Mouse (Mus musculus) CH12.LX (cell line): ENCODE results near the gene Tcirg1.

Source experiments
- CTCF ChIP-seq, 2 experiments: IDR thresholded peaks in 1 of 2; conservative IDR thresholded peaks in 1 of 2; 2 replicates each; pipeline ENCODE4 v1.5.1; 2011 to 2012; ENCODE audit warnings: low read depth in 2 of 2, low read length in 2 of 2, improper control_type of control experiment in 1 of 2, inconsistent platforms in 1 of 2, mild to moderate bottlenecking in 1 of 2, moderate library complexity in 1 of 2
- E2F4 ChIP-seq: IDR thresholded peaks from 2 replicates; pipeline ENCODE4 v1.6.1; 2011; ENCODE audit warnings: low read depth, low read length, improper control_type of control experiment; ENCODE audit not compliant: insufficient replicate concordance
- JUND ChIP-seq: conservative IDR thresholded peaks from 2 replicates; pipeline ENCODE4 v1.6.1; 2011; ENCODE audit warnings: low read depth, low read length, improper control_type of control experiment
- MAZ ChIP-seq: IDR thresholded peaks from 2 replicates; pipeline ENCODE4 v1.6.1; 2012; ENCODE audit warnings: low read depth, mild to moderate bottlenecking, inconsistent platforms, low read length, improper control_type of control experiment, moderate library complexity
- NELFE ChIP-seq: IDR thresholded peaks from 2 replicates; pipeline ENCODE4 v1.6.1; 2011; ENCODE audit warnings: low read depth, low read length, improper control_type of control experiment
- POLR2A ChIP-seq: IDR thresholded peaks from 2 replicates; pipeline ENCODE4 v1.6.1; 2011; ENCODE audit warnings: low read depth, mild to moderate bottlenecking, improper control_type of control experiment, low read length
- RAD21 ChIP-seq: IDR thresholded peaks from 2 replicates; pipeline ENCODE4 v1.6.1; 2011; ENCODE audit warnings: low read depth, mild to moderate bottlenecking, low read length, improper control_type of control experiment, moderate library complexity
- SIN3A ChIP-seq: IDR thresholded peaks from 2 replicates; pipeline ENCODE4 v1.6.1; 2012; ENCODE audit warnings: low read length, improper control_type of control experiment, inconsistent platforms
- TCF12 ChIP-seq: IDR thresholded peaks from 2 replicates; pipeline ENCODE4 v1.6.1; 2014; ENCODE audit warnings: low read depth, mild to moderate bottlenecking, inconsistent platforms, low read length, improper control_type of control experiment
- UBTF ChIP-seq: IDR thresholded peaks from 2 replicates; pipeline ENCODE4 v1.6.1; 2012; ENCODE audit warnings: low read depth, mild to moderate bottlenecking, inconsistent platforms, low read length, improper control_type of control experiment, moderate library complexity

- TF ChIP-seq TCF12 (no peak), CTCF (conservative IDR thresholded peaks at IDR 0.05 in 1 of 2, IDR thresholded peaks at IDR 0.05 in 1 of 2; ENCODE audit: low read depth in 2 of 2, low read length in 2 of 2) (no peak), JUND (no peak), UBTF (no peak), MAZ (no peak), E2F4 (no peak), NELFE (no peak), POLR2A (no peak), SIN3A (no peak), RAD21 (no peak)
These were observed 34.6 kb downstream of the Tcirg1 start for GRCm38 (mm10) chr19:3872373-3872772.
